9 mouse cellular contexts compared by ENCODE assay signal in the genomic region with DNA sequence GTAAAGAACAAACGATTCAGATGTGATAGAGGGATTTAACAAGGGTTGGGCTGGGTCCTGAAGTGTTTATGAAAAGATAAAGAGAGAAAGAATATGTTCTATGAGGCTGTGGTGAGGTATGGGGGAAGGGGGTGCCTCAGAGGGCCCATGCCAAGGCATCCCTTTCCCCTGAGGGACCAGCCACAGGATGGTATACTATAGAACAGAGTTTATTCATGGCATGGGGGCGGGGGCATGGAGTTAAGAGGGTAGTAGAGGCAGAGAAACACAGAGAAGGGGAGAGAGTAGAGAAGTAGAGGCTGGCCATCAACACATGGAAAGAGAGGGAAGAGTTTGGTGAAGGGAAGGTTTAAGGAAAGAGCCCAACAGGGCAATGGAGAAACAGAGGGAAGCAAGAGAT. TPM values are rescaled to one million over a fixed set of nuclear protein-coding genes. Genes with fewer than 3 reads are reported as not detected.
A peak's percentile ranks its signal among the peaks of the same experiment; 100 is the strongest.
DNase-seq lines count a peak whose midpoint lies in the region; ATAC-seq lines count a peak whose summit lies in the region.
"Had no signal": no experiment of that assay in that cellular context is flagged by ENCODE, and none has a peak within 500 bp of the region (broad histone marks: within the 10 kb centered on the region; RNA-seq: fewer than 3 reads in every experiment).

No protein-coding gene starts in this region.

- ATAC-seq in heart, embryonic 15.5 days (replicated peaks; ENCODE audit: insufficient number of reproducible peaks, insufficient read depth, low FRiP score, low read depth): peak; percentile 17
- peak; percentile 27; the same call in 1 of the 2 replicates for ATAC-seq in embryonic facial prominence, embryonic 13.5 days (ENCODE audit: insufficient number of reproducible peaks, insufficient read depth, low FRiP score, low TSS enrichment, low read depth)
- peak; percentile 16; the same call in 1 of the 2 replicates for ATAC-seq in intestine, embryonic 16.5 days
- ATAC-seq in midbrain, embryonic 14.5 days (ENCODE audit: low FRiP score, low TSS enrichment): peak; percentile 22; the same call in 1 of the 2 replicates

- WGBS in heart, embryonic 15.5 days: 38% methylated on average over 2 of the region's 2 CpGs
- 48% methylated on average over 2 of the region's 2 CpGs for WGBS in embryonic facial prominence, embryonic 13.5 days
- WGBS in intestine, embryonic 16.5 days: 41% methylated on average over 2 of the region's 2 CpGs
- 37% methylated on average over 2 of the region's 2 CpGs for WGBS in midbrain, embryonic 14.5 days

- H3K4me2 ChIP-seq in heart, embryonic 15.5 days: no peak overlapping the region
- H3K4me2 ChIP-seq in embryonic facial prominence, embryonic 13.5 days: no peak overlapping the region
- H3K4me2 ChIP-seq in intestine, embryonic 16.5 days (ENCODE audit: low read depth, low read length): no peak overlapping the region
- H3K4me2 ChIP-seq in midbrain, embryonic 14.5 days (ENCODE audit: low read length): no peak overlapping the region

- no peaks in the 10 kb centered on the region for H3K27me3 ChIP-seq in heart, embryonic 15.5 days
- H3K27me3 ChIP-seq in embryonic facial prominence, embryonic 13.5 days: no peaks in the 10 kb centered on the region
- H3K27me3 ChIP-seq in intestine, embryonic 16.5 days (replicated peaks; ENCODE audit: control insufficient read depth, insufficient read depth, low read length): no peaks in the 10 kb centered on the region
- H3K27me3 ChIP-seq in midbrain, embryonic 14.5 days (ENCODE audit: control insufficient read depth, insufficient read depth, low read length): no peaks in the 10 kb centered on the region
- H3K27me3 ChIP-seq: CH12.LX had no signal

- no peaks in the 10 kb centered on the region for H3K4me1 ChIP-seq in heart, embryonic 15.5 days (replicated peaks)
- no peaks in the 10 kb centered on the region for H3K4me1 ChIP-seq in embryonic facial prominence, embryonic 13.5 days
- no peaks in the 10 kb centered on the region for H3K4me1 ChIP-seq in intestine, embryonic 16.5 days (ENCODE audit: control insufficient read depth, insufficient read depth, low read length)
- H3K4me1 ChIP-seq in midbrain, embryonic 14.5 days (ENCODE audit: control insufficient read depth, insufficient read depth, low read length): no peaks in the 10 kb centered on the region

- no peak overlapping the region for H3K9ac ChIP-seq in heart, embryonic 15.5 days
- H3K9ac ChIP-seq in embryonic facial prominence, embryonic 13.5 days: no peak overlapping the region
- H3K9ac ChIP-seq in intestine, embryonic 16.5 days (ENCODE audit: low read depth, low read length): no peak overlapping the region
- H3K9ac ChIP-seq in midbrain, embryonic 14.5 days (replicated peaks; ENCODE audit: low read length): no peak overlapping the region

- H3K9me3 ChIP-seq in heart, embryonic 15.5 days (replicated peaks): peaks cover 39% of the 10 kb centered on the region
- peaks cover 64% of the 10 kb centered on the region for H3K9me3 ChIP-seq in embryonic facial prominence, embryonic 13.5 days
- H3K9me3 ChIP-seq in intestine, embryonic 16.5 days (ENCODE audit: control insufficient read depth, low read length): peaks cover 29% of the 10 kb centered on the region
- peaks cover 58% of the 10 kb centered on the region for H3K9me3 ChIP-seq in midbrain, embryonic 14.5 days (ENCODE audit: control insufficient read depth, low read length)

- no peak overlapping the region for H3K27ac ChIP-seq in heart, embryonic 15.5 days
- H3K27ac ChIP-seq in embryonic facial prominence, embryonic 13.5 days: no peak overlapping the region
- no peak overlapping the region for H3K27ac ChIP-seq in intestine, embryonic 16.5 days (ENCODE audit: low read length)
- H3K27ac ChIP-seq in midbrain, embryonic 14.5 days (replicated peaks; ENCODE audit: low read depth, low read length): no peak overlapping the region

- H3K4me3 ChIP-seq in heart, embryonic 15.5 days: no peak overlapping the region
- no peak overlapping the region for H3K4me3 ChIP-seq in embryonic facial prominence, embryonic 13.5 days
- no peak overlapping the region for H3K4me3 ChIP-seq in intestine, embryonic 16.5 days (ENCODE audit: low read length)
- no peak overlapping the region for H3K4me3 ChIP-seq in midbrain, embryonic 14.5 days (replicated peaks; ENCODE audit: low read depth, low read length)

- peaks cover 3% of the 10 kb centered on the region; the same call in 1 of the 2 replicates for H3K36me3 ChIP-seq in heart, embryonic 15.5 days
- 0 out of 2 replicates have a peak, but pooled peaks cover 4% of the 10 kb centered on the region for H3K36me3 ChIP-seq in embryonic facial prominence, embryonic 13.5 days
- no peaks in the 10 kb centered on the region for H3K36me3 ChIP-seq in intestine, embryonic 16.5 days (ENCODE audit: control insufficient read depth, insufficient read depth, low read length)
- no peaks in the 10 kb centered on the region for H3K36me3 ChIP-seq in midbrain, embryonic 14.5 days (ENCODE audit: control insufficient read depth, insufficient read depth, low read length)

- no peak for DNase-seq in heart, adult 8-10 months (ENCODE audit: low spot score)
- no peak for DNase-seq in midbrain, embryonic 14.5 days
- no peak for DNase-seq in adrenal gland, postnatal 10 days
- no peak for DNase-seq in B cell, adult 2 months
- DNase-seq in kidney, postnatal 25 days: no peak

RNA-seq across cellular contexts. Expression of gene Zfp992, which starts 6.1 kb away (rescaled TPM):
- 2.3 and 2.5 TPM in 2 replicates for polyA plus RNA-seq in heart, embryonic 15.5 days (2015; fragmentation: Nextera tagmentation; extraction: Ambion mirVana)
- 1 to 10 TPM; 1.9 to 2.2 (median 2.0) TPM for total RNA-seq in heart, adult 8-10 months (2022)
- polyA plus RNA-seq in embryonic facial prominence, embryonic 13.5 days (2015; fragmentation: Nextera tagmentation; extraction: Ambion mirVana): 2.7 and 3.7 TPM in 2 replicates
- 3.0 and 4.3 TPM in 2 replicates for polyA plus RNA-seq in intestine, embryonic 16.5 days (2015; fragmentation: Nextera tagmentation; extraction: Ambion mirVana)
- polyA plus RNA-seq in midbrain, embryonic 14.5 days (2014; fragmentation: Nextera tagmentation; extraction: Ambion mirVana): 2.6 and 2.9 TPM in 2 replicates
- total RNA-seq in adrenal gland, postnatal 10 days (2021): 1 to 10 TPM; 4.7 to 8.1 TPM

RNA-seq across cellular contexts. Expression of gene Zfp981, which starts 46.9 kb away (rescaled TPM):
- 0.08 and 0.10 TPM in 2 replicates for polyA plus RNA-seq in heart, embryonic 15.5 days (2015; fragmentation: Nextera tagmentation; extraction: Ambion mirVana)
- total RNA-seq in heart, adult 8-10 months (2022): 1 to 10 TPM in 1 of 4 experiments, under 1 TPM in 3; 0.41 to 1.1 (median 0.71) TPM
- 0.37 TPM in 1 of 2 replicates, not detected in the other for polyA plus RNA-seq in embryonic facial prominence, embryonic 13.5 days (2015; fragmentation: Nextera tagmentation; extraction: Ambion mirVana)
- 0.05 TPM in 1 of 2 replicates, not detected in the other for polyA plus RNA-seq in intestine, embryonic 16.5 days (2015; fragmentation: Nextera tagmentation; extraction: Ambion mirVana)
- polyA plus RNA-seq in midbrain, embryonic 14.5 days (2014; fragmentation: Nextera tagmentation; extraction: Ambion mirVana): 0.15 and 0.26 TPM in 2 replicates
- total RNA-seq in adrenal gland, postnatal 10 days (2021): 1 to 10 TPM in 1 of 2 experiments, under 1 TPM in 1; 0.73 to 1.4 TPM
- total RNA-seq: CH12.LX had no signal
